Mouse (Mus musculus) kidney, adult 2 months (tissue): ENCODE measurements around the gene Sympk.

Source experiments
- CTCF ChIP-seq: fragments of 200-500 bp; conservative IDR thresholded peaks from 2 replicates; pipeline ENCODE4 v1.5.1; 2011; ENCODE audit warnings: low read depth, mild to moderate bottlenecking, control low read depth, low read length, moderate library complexity, mixed read lengths; ENCODE audit not compliant: insufficient read depth, insufficient read length
- POLR2A ChIP-seq: fragments of 200-500 bp; IDR thresholded peaks from one replicate; pipeline ENCODE4 v1.6.1; 2011; ENCODE audit warnings: low read depth, low read length, control low read depth

DNA sequence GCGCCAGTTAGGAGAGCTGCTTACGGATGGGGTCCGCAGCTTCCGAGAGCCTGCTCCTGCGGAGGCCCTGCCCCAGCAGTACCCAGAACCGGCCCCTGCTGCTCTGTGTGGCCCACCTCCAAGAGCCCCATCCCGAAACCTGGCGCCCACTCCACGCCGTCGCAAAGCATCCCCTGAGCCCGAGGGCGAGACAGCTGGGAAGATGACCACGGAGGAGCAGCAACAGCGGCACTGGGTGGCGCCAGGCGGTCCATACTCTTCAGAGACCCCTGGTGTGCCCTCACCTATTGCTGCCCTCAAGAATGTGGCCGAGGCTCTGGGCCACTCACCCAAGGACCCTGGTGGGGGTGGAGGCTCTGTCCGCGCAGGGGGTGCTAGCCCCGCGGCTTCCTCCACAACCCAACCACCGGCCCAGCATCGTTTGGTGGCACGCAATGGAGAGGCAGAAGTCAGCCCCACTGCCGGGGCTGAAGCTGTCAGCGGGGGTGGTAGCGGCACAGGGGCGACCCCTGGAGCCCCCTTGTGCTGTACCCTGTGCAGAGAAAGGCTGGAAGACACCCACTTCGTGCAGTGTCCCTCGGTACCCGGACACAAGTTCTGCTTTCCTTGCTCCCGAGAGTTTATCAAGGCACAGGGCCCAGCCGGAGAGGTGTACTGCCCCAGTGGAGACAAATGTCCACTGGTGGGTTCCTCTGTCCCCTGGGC, 18.6 kb upstream of the Sympk start:
- no peak for TF ChIP-seq POLR2A
- TF ChIP-seq CTCF = no peak
